Mouse (Mus musculus) liver, embryonic 14.5 days (tissue): Measurements from ENCODE around the gene Pou1f1. TPM values are rescaled to one million over a fixed set of nuclear protein-coding genes. Genes with fewer than 3 reads are reported as not detected.

Experiments
- ATAC-seq: fragments of 200-750 bp; cut with Nextera tagmentation; 2 replicates; pipeline ENCODE4 v1.8.0; 2017; ENCODE audit warnings: moderate number of reproducible peaks, mild to moderate bottlenecking, moderate library complexity; ENCODE audit not compliant: insufficient read depth
- DNase-seq, 3 experiments: peaks; one replicate each; pipeline ENCODE4 v3.0.0-alpha.2; 2012 to 2013; ENCODE audit warnings: low read depth in 3 of 3, low spot score in 3 of 3
- H3K27ac ChIP-seq: fragments of 300-500 bp; sonication (generic); 2 replicates; pipeline ENCODE4 v1.5.1; 2014; ENCODE audit warnings: moderate library complexity, mild to moderate bottlenecking, control low read depth, inconsistent platforms
- H3K27me3 ChIP-seq: fragments of 300-500 bp; sonication (generic); 2 replicates; pipeline ENCODE4 v1.6.1; 2014; ENCODE audit warnings: mild to moderate bottlenecking, low read length, moderate library complexity; ENCODE audit not compliant: control insufficient read depth, insufficient read depth
- H3K36me3 ChIP-seq: fragments of 300-500 bp; sonication (generic); replicated peaks from 2 replicates; pipeline ENCODE4 v1.6.1; 2014; ENCODE audit warnings: low read depth; ENCODE audit not compliant: control insufficient read depth, insufficient read depth
- H3K4me1 ChIP-seq, 2 experiments: fragments of 200-500 bp in 1 of 2; fragments of 300-500 bp in 1 of 2; sonication (generic) in 1 of 2; replicated peaks; 2 replicates each; pipeline ENCODE4 v1.6.1; 2012 to 2014; ENCODE audit warnings: antibody characterized with exemption in 1 of 2, inconsistent platforms in 1 of 2, low read length in 1 of 2; ENCODE audit not compliant: control insufficient read depth in 2 of 2, insufficient read depth in 2 of 2
- H3K4me2 ChIP-seq: fragments of 300-500 bp; sonication (generic); 2 replicates; pipeline ENCODE4 v1.6.1; 2014; ENCODE audit warnings: low read depth, mild to moderate bottlenecking, control low read depth, moderate library complexity
- H3K4me3 ChIP-seq, 2 experiments: fragments of 200-500 bp in 1 of 2; fragments of 300-500 bp in 1 of 2; sonication (generic) in 1 of 2; 2 replicates each; pipeline ENCODE4 v1.5.1; 2012 to 2014; ENCODE audit warnings: low read depth in 2 of 2, low read length in 2 of 2, mild to moderate bottlenecking in 2 of 2, control low read depth in 1 of 2, inconsistent platforms in 1 of 2, moderate library complexity in 1 of 2; ENCODE audit not compliant: insufficient read depth in 1 of 2
- H3K9ac ChIP-seq: fragments of 300-500 bp; sonication (generic); replicated peaks from 2 replicates; pipeline ENCODE4 v1.6.1; 2014; ENCODE audit warnings: mild to moderate bottlenecking, control low read depth, moderate library complexity
- H3K9me3 ChIP-seq: fragments of 300-500 bp; sonication (generic); 2 replicates; pipeline ENCODE4 v1.6.1; 2016; ENCODE audit warnings: low read length, mixed read lengths; ENCODE audit not compliant: control insufficient read depth
- CTCF ChIP-seq: IDR thresholded peaks from 2 replicates; pipeline ENCODE4 v1.5.1; 2016; ENCODE audit warnings: antibody characterized with exemption, low read depth, control low read depth
- EP300 ChIP-seq: IDR thresholded peaks from 2 replicates; pipeline ENCODE4 v1.6.1; 2016; ENCODE audit warnings: antibody characterized with exemption, low read depth
- WGBS: fragments of 180-500 bp; shearing (Covaris S2); extraction: QIAGEN DNeasy Blood & Tissue Kit; methylation state at CpG from one replicate; pipeline ENCODE4 v1.1.7; 2014; ENCODE audit not compliant: insufficient replicate concordance; 5-methylcytosine and 5-hydroxymethylcytosine counted together
- polyA plus RNA-seq, 2 experiments: library from polyadenylated mRNA; depleted of rRNA in 1 of 2; stranded (reverse) in 1 of 2; unstranded in 1 of 2; fragments of >200 nt; fragmentation: Nextera tagmentation in 1 of 2; extraction: Ambion mirVana in 1 of 2; gene quantifications; 2 replicates each; pipeline versions ENCODE4 v1.2.1 to v1.2.3; 2012 to 2014

Pou1f1 gene
- polyA plus RNA-seq, 2 experiments: not detected

GRCm38 (mm10) chr16:65562864-65563206, 42.5 kb downstream of the Pou1f1 start:
- Histone ChIP-seq H3K27me3 (no peaks in the 10 kb centered on the region), H3K27ac (no peak overlapping the region), H3K4me3 (peak overlapping the region; percentile 73 to 75), H3K4me1 (peaks cover 5% of the 10 kb centered on the region in 2 experiments; a peak in 3 of 4 replicates), H3K9ac (peak overlapping the region; percentile 64), H3K9me3 (no peaks in the 10 kb centered on the region), H3K36me3 (no peaks in the 10 kb centered on the region), H3K4me2 (peak overlapping the region; percentile 82)
- TF ChIP-seq EP300 (no peak), CTCF (no peak)
- DNase-seq: peak in 1 of 3 experiments; percentile 6
- ATAC-seq: peak; percentile 64
- 1% methylated on average over 10 of the region's 10 CpGs for WGBS

GRCm38 (mm10) chr16:65564306-65564705, 44.0 kb downstream of the Pou1f1 start:
- H3K27ac ChIP-seq: no peak overlapping the region
- H3K9me3 ChIP-seq: no peaks in the 10 kb centered on the region
- no peak overlapping the region for H3K4me3 ChIP-seq
- ATAC-seq (no peak), DNase-seq (no peak)
- WGBS: 77% methylated on average over 8 of the region's 8 CpGs
- TF ChIP-seq EP300 (no peak), CTCF (no peak)
- no peak overlapping the region for H3K4me2 ChIP-seq
- no peak overlapping the region for H3K9ac ChIP-seq
- H3K36me3 ChIP-seq: no peaks in the 10 kb centered on the region
- no peaks in the 10 kb centered on the region for H3K27me3 ChIP-seq
- H3K4me1 ChIP-seq: peaks cover 5% of the 10 kb centered on the region in 2 experiments; a peak in 3 of 4 replicates

GRCm38 (mm10) chr16:65564951-65565350, 44.6 kb downstream of the Pou1f1 start:
- no peak overlapping the region for H3K27ac ChIP-seq
- no peak overlapping the region for H3K4me3 ChIP-seq
- H3K9ac ChIP-seq: no peak overlapping the region
- no peak overlapping the region for H3K4me2 ChIP-seq
- WGBS: 74% methylated on average over 1 of the region's 1 CpGs
- H3K9me3 ChIP-seq: no peaks in the 10 kb centered on the region
- H3K36me3 ChIP-seq: no peaks in the 10 kb centered on the region
- ATAC-seq: no peak
- no peak for DNase-seq
- no peaks in the 10 kb centered on the region for H3K27me3 ChIP-seq
- TF ChIP-seq EP300 (no peak), CTCF (no peak)
- peaks cover 5% of the 10 kb centered on the region in 2 experiments; a peak in 3 of 4 replicates for H3K4me1 ChIP-seq

- no peak for TF ChIP-seq CTCF
- TF ChIP-seq EP300: no peak
- DNase-seq: no peak
- H3K9me3 ChIP-seq: no peaks in the 10 kb centered on the region
- H3K9ac ChIP-seq: no peak overlapping the region
- WGBS: 31% methylated on average over 4 of the region's 4 CpGs
- no peaks in the 10 kb centered on the region for H3K36me3 ChIP-seq
- no peak overlapping the region for H3K27ac ChIP-seq
- no peak for ATAC-seq
- H3K4me3 ChIP-seq: no peak overlapping the region
- no peaks in the 10 kb centered on the region for H3K27me3 ChIP-seq
- no peaks in the 10 kb centered on the region for H3K4me1 ChIP-seq
- H3K4me2 ChIP-seq: no peak overlapping the region
These were observed 48.5 kb downstream of the Pou1f1 start for GRCm38 (mm10) chr16:65568853-65569252.

- ATAC-seq (no peak), DNase-seq (no peak)
- Histone ChIP-seq H3K4me2 (no peak overlapping the region), H3K27me3 (no peaks in the 10 kb centered on the region), H3K4me3 (no peak overlapping the region), H3K27ac (no peak overlapping the region), H3K36me3 (no peaks in the 10 kb centered on the region), H3K4me1 (no peaks in the 10 kb centered on the region), H3K9me3 (no peaks in the 10 kb centered on the region), H3K9ac (no peak overlapping the region)
- TF ChIP-seq EP300 (no peak), CTCF (no peak)
- WGBS: 52% methylated on average over 6 of the region's 6 CpGs
These were observed 57.2 kb downstream of the Pou1f1 start for GRCm38 (mm10) chr16:65577298-65578029.

Other genes starting within 250 kb of the Pou1f1 start
- gene Chmp2b, start 42.2 kb downstream of the Pou1f1 start, polyA plus RNA-seq (2012; rRNA removed): 2.8 and 6.4 TPM in 2 replicates
- 13.6 and 15.3 TPM in 2 replicates for gene Chmp2b, start 42.2 kb downstream of the Pou1f1 start, polyA plus RNA-seq (2014; fragmentation: Nextera tagmentation; extraction: Ambion mirVana)